Mouse (Mus musculus): Measurements from ENCODE around the gene Bckdhb. TPM values are rescaled to one million over a fixed set of nuclear protein-coding genes. Genes with fewer than 3 reads are reported as not detected.

Bckdhb gene
- 61.1 and 66.3 TPM in 2 replicates for polyA plus RNA-seq (2014; fragmentation: Nextera tagmentation; extraction: Ambion mirVana)

DNA sequence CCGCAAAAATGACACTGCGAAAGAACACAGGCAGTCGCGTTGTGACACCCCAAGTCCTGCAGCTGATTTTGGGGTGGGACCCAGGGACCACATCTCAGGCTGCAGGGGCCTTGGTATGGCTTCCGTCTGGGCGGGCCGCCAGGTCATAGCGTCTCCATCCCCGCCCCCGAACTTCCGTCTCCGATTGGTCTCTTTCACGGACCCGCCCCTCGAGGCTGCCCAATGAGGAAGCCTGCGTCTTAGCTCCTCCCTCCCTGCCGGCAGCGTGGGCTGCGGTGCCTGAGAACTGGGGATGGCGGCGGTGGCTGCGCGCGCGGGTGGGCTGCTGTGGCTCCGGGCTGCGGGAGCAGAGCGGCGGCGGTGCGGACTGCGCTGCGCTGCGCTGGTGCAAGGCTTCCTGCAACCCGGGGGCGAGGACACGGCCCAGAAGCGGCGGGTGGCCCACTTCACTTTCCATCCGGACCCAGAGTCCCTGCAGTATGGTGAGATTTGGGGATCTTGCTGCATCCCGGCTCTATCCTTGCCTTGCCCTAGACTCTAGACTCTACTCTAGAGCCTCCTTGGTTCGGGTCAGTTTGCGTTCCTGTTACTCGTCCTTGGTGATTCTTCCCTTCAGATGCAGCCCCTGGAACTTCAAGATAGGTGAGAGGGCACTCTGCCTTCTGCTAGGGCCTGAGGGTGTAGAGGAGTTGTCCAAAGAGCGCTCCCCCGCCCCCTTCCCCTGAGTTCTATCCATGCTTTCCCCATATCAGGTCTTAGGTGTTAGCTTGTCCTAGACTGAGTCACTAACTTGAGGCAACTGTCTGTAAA, at the start of gene Bckdhb:
Gene Bckdhb, plus strand, starts transcription at position 268 of the 810 bp plus-strand sequence.
- no peaks in the 10 kb centered on the region for H3K9me3 ChIP-seq (ENCODE audit: control insufficient read depth, low read length)
- WGBS, result under 1% methylated on average over 46 of the region's 46 CpGs
- peak; percentile 95 for DNase-seq (ENCODE audit: low spot score)

DNA sequence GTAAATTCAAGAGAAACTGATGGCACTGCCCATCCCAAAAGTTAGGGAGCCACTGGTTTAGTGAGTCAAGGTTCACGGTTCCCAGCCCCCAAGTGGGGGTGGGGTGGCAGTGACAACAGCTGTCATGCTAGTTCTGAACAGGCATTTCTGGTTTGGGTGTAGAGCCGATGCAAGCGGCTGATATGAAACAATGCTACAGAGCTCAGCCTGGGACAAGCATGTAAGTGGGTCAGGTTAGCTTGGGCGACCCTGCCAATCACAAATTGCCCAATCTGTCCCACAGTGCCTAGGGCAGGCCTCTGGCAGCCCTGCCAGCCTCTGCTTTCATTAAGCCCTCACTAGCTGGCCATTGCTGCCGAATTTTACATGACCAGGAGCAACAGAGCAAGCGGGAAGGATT, 42.8 kb upstream of the Bckdhb start:
- no peak for ATAC-seq (ENCODE audit: insufficient number of reproducible peaks, low FRiP score, low TSS enrichment, low read depth)
- no peak overlapping the region for H3K27ac ChIP-seq (replicated peaks; ENCODE audit: low read depth, low read length)
- no peaks in the 10 kb centered on the region for H3K4me1 ChIP-seq (ENCODE audit: control insufficient read depth, insufficient read depth, low read length)
- WGBS, result 87% methylated on average over 6 of the region's 6 CpGs
- H3K4me3 ChIP-seq (ENCODE audit: low read depth, low read length), result no peak overlapping the region
- no peak for DNase-seq (ENCODE audit: low spot score)
- H3K36me3 ChIP-seq (ENCODE audit: control insufficient read depth, insufficient read depth, low read length), result no peaks in the 10 kb centered on the region
- H3K27me3 ChIP-seq (ENCODE audit: control insufficient read depth, insufficient read depth, low read length), result no peaks in the 10 kb centered on the region
- H3K4me2 ChIP-seq (ENCODE audit: low read depth, severe bottlenecking), result no peak overlapping the region
- H3K9ac ChIP-seq (ENCODE audit: low read length), result no peak overlapping the region
- H3K9me3 ChIP-seq (ENCODE audit: control insufficient read depth, low read length), result no peaks in the 10 kb centered on the region

More for the DNA sequence above, at the start of gene Bckdhb:
- Histone ChIP-seq H3K4me3 (ENCODE audit: low read depth, low read length) (peak within 1 kb of the TSS; percentile 69), H3K4me2 (ENCODE audit: low read depth, severe bottlenecking) (peak within 1 kb of the TSS; percentile 59), H3K27me3 (ENCODE audit: control insufficient read depth, insufficient read depth, low read length) (no peaks in the 10 kb centered on the region), H3K4me1 (ENCODE audit: control insufficient read depth, insufficient read depth, low read length) (no peaks in the 10 kb centered on the region), H3K9ac (ENCODE audit: low read length) (peak within 1 kb of the TSS; percentile 65), H3K36me3 (ENCODE audit: control insufficient read depth, insufficient read depth, low read length) (no peaks in the 10 kb centered on the region), H3K27ac (replicated peaks; ENCODE audit: low read depth, low read length) (no peak within 1 kb of the TSS)
- ATAC-seq (ENCODE audit: insufficient number of reproducible peaks, low FRiP score, low TSS enrichment, low read depth), result peak; percentile 99

DNA sequence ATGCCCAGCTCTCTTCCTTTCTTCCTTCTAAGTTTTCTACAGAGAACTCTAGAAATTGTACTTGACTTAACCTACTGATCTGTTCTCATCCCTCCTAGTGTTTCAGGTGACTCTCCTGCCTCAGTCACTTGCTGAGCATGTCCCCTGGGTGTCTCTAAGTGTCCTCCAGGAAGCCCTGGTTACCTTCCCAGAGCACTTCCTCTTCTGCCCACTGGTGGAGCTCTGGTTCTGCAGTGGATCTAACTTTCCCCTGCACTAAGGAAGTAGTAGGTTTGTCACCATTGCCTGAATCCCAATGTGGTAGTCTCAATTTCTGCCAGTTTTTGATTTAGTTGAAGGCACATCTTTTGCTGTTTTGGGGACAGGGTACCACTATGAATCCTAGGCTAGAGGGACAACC, 38.8 kb upstream of the Bckdhb start:
- Histone ChIP-seq H3K4me2 (ENCODE audit: low read depth, severe bottlenecking) (no peak overlapping the region), H3K9me3 (ENCODE audit: control insufficient read depth, low read length) (no peaks in the 10 kb centered on the region), H3K4me1 (ENCODE audit: control insufficient read depth, insufficient read depth, low read length) (no peaks in the 10 kb centered on the region), H3K4me3 (ENCODE audit: low read depth, low read length) (no peak overlapping the region), H3K36me3 (ENCODE audit: control insufficient read depth, insufficient read depth, low read length) (no peaks in the 10 kb centered on the region), H3K27me3 (ENCODE audit: control insufficient read depth, insufficient read depth, low read length) (no peaks in the 10 kb centered on the region), H3K27ac (replicated peaks; ENCODE audit: low read depth, low read length) (no peak overlapping the region), H3K9ac (ENCODE audit: low read length) (no peak overlapping the region)
- DNase-seq (ENCODE audit: low spot score) (no peak), ATAC-seq (ENCODE audit: insufficient number of reproducible peaks, low FRiP score, low TSS enrichment, low read depth) (no peak)

DNA sequence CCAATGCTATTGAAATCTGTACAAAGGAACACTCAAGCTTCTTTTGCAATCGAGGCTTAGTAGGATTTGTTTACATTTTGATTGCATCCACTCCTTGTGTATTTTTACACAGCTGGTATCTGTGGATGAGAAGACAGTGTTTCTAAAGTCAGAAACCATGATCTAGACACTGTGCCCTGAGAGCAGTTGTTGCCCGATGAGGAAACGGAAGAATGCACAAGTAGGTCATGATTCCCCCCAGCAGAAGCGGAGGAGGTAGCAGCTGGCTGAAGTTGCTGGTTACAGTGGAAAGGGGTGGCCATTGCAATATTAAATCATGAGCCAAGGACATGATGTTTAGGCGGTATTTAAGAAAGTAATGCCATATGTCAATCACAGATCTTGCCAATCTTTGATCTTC, 36.7 kb upstream of the Bckdhb start:
- H3K9me3 ChIP-seq (ENCODE audit: control insufficient read depth, low read length), result no peaks in the 10 kb centered on the region
- no peak overlapping the region for H3K9ac ChIP-seq (ENCODE audit: low read length)
- 92% methylated on average over 5 of the region's 5 CpGs for WGBS
- no peak overlapping the region for H3K4me3 ChIP-seq (ENCODE audit: low read depth, low read length)
- DNase-seq (ENCODE audit: low spot score) (no peak), ATAC-seq (ENCODE audit: insufficient number of reproducible peaks, low FRiP score, low TSS enrichment, low read depth) (no peak)
- H3K4me1 ChIP-seq (ENCODE audit: control insufficient read depth, insufficient read depth, low read length), result no peaks in the 10 kb centered on the region
- H3K27ac ChIP-seq (replicated peaks; ENCODE audit: low read depth, low read length), result no peak overlapping the region
- H3K27me3 ChIP-seq (ENCODE audit: control insufficient read depth, insufficient read depth, low read length), result no peaks in the 10 kb centered on the region
- no peaks in the 10 kb centered on the region for H3K36me3 ChIP-seq (ENCODE audit: control insufficient read depth, insufficient read depth, low read length)
- H3K4me2 ChIP-seq (ENCODE audit: low read depth, severe bottlenecking), result no peak overlapping the region

DNA sequence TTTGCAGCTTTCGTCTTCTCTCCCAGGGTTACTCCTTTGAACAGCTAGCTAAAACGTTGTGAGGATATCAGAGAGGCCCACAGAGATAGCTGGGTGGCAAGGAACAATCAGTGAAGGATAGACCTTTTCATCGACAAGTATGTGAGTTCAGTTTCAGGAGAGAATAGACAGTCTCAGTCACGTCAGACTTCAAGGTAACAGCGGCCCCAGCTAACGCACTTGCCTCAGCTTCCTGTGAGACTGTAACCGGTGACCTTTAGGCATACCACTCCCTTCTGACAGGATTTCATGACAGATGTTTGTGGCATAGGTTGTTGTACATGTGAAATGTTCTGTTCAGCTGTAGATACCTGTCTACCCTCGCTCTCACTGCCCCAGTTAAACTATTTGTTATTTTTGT, 31.9 kb upstream of the Bckdhb start:
- Histone ChIP-seq H3K27ac (replicated peaks; ENCODE audit: low read depth, low read length) (no peak overlapping the region), H3K9me3 (ENCODE audit: control insufficient read depth, low read length) (no peaks in the 10 kb centered on the region), H3K4me1 (ENCODE audit: control insufficient read depth, insufficient read depth, low read length) (no peaks in the 10 kb centered on the region), H3K4me2 (ENCODE audit: low read depth, severe bottlenecking) (no peak overlapping the region), H3K36me3 (ENCODE audit: control insufficient read depth, insufficient read depth, low read length) (no peaks in the 10 kb centered on the region), H3K9ac (ENCODE audit: low read length) (no peak overlapping the region), H3K4me3 (ENCODE audit: low read depth, low read length) (no peak overlapping the region), H3K27me3 (ENCODE audit: control insufficient read depth, insufficient read depth, low read length) (no peaks in the 10 kb centered on the region)
- 77% methylated on average over 8 of the region's 8 CpGs for WGBS
- ATAC-seq (ENCODE audit: insufficient number of reproducible peaks, low FRiP score, low TSS enrichment, low read depth) (no peak), DNase-seq (ENCODE audit: low spot score) (no peak)

DNA sequence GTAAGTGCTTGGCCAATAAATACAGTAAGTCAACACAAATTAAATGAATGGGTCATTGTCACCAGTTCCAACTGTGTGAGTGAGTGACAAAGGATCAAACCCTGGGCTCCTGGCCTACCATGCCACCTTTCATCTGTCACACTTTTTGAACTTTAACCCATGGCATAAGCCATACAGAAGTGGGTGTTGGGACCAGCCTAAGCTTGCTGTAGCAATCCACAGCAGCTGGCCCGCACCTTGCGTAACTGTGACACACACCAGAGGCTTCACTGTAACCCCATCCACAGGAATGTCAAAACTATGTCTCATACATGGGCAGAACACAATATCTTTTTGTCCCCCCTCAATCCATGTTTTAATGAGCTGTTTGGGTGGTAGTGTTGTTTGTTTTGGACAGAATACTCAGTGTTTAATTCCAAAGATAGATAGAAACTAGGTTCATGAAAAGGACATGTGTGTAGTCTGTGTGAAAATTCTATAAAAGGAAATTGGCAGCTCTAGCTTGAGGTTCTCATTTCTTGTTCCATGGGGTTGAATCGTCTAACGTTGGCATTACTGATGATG, 31.1 kb upstream of the Bckdhb start:
- no peak overlapping the region for H3K9ac ChIP-seq (ENCODE audit: low read length)
- no peak overlapping the region for H3K4me3 ChIP-seq (ENCODE audit: low read depth, low read length)
- no peaks in the 10 kb centered on the region for H3K36me3 ChIP-seq (ENCODE audit: control insufficient read depth, insufficient read depth, low read length)
- H3K27me3 ChIP-seq (ENCODE audit: control insufficient read depth, insufficient read depth, low read length), result no peaks in the 10 kb centered on the region
- DNase-seq (ENCODE audit: low spot score) (no peak), ATAC-seq (ENCODE audit: insufficient number of reproducible peaks, low FRiP score, low TSS enrichment, low read depth) (no peak)
- no peaks in the 10 kb centered on the region for H3K9me3 ChIP-seq (ENCODE audit: control insufficient read depth, low read length)
- H3K27ac ChIP-seq (replicated peaks; ENCODE audit: low read depth, low read length), result no peak overlapping the region
- no peaks in the 10 kb centered on the region for H3K4me1 ChIP-seq (ENCODE audit: control insufficient read depth, insufficient read depth, low read length)
- WGBS, result 85% methylated on average over 4 of the region's 4 CpGs
- no peak overlapping the region for H3K4me2 ChIP-seq (ENCODE audit: low read depth, severe bottlenecking)

DNA sequence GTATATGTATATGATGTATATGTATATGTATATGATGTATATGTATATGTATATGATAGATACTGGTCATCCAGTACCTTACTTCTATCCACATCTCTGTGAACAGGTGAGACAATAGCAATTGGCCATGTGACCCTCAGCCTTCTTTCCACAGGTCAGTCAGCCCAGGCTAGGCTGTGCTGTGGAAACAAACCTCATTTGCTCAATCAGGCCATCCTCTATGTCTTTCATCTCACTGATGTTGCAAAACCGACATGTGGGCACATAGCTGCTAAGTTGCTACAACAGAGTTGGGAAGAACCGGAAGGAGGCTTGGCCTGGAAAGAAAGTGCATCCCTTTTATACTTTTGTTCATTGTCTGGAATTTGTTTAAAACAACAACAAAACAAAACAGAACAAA, 22.9 kb upstream of the Bckdhb start:
- Histone ChIP-seq H3K27ac (replicated peaks; ENCODE audit: low read depth, low read length) (no peak overlapping the region), H3K4me1 (ENCODE audit: control insufficient read depth, insufficient read depth, low read length) (no peaks in the 10 kb centered on the region), H3K4me2 (ENCODE audit: low read depth, severe bottlenecking) (no peak overlapping the region), H3K4me3 (ENCODE audit: low read depth, low read length) (no peak overlapping the region), H3K9me3 (ENCODE audit: control insufficient read depth, low read length) (no peaks in the 10 kb centered on the region), H3K36me3 (ENCODE audit: control insufficient read depth, insufficient read depth, low read length) (no peaks in the 10 kb centered on the region), H3K27me3 (ENCODE audit: control insufficient read depth, insufficient read depth, low read length) (no peaks in the 10 kb centered on the region), H3K9ac (ENCODE audit: low read length) (no peak overlapping the region)
- DNase-seq (ENCODE audit: low spot score) (no peak), ATAC-seq (ENCODE audit: insufficient number of reproducible peaks, low FRiP score, low TSS enrichment, low read depth) (no peak)
- 82% methylated on average over 2 of the region's 2 CpGs for WGBS

DNA sequence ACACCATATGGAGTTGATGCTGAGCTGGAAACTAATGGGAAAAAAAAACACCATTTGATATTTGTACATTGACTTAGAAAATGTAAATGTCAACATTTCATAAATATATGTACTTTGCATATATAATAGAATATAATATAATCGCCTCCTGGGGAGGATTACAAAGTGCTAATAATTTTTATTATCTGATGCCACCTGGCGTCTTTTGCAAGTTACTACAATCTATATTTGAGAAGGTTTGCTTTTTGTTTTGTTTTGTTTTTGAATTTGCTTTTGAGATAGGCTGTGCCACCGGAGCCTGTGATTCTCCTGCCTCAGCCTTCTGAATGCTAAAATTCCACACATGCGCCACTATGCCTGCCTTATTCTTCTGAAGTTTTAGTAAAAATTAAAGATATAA, 19.1 kb upstream of the Bckdhb start:
- Histone ChIP-seq H3K4me1 (ENCODE audit: control insufficient read depth, insufficient read depth, low read length) (no peaks in the 10 kb centered on the region), H3K4me3 (ENCODE audit: low read depth, low read length) (no peak overlapping the region), H3K9me3 (ENCODE audit: control insufficient read depth, low read length) (no peaks in the 10 kb centered on the region), H3K27ac (replicated peaks; ENCODE audit: low read depth, low read length) (no peak overlapping the region), H3K27me3 (ENCODE audit: control insufficient read depth, insufficient read depth, low read length) (no peaks in the 10 kb centered on the region), H3K4me2 (ENCODE audit: low read depth, severe bottlenecking) (no peak overlapping the region), H3K36me3 (ENCODE audit: control insufficient read depth, insufficient read depth, low read length) (no peaks in the 10 kb centered on the region), H3K9ac (ENCODE audit: low read length) (no peak overlapping the region)
- DNase-seq (ENCODE audit: low spot score) (no peak), ATAC-seq (ENCODE audit: insufficient number of reproducible peaks, low FRiP score, low TSS enrichment, low read depth) (no peak)
- 77% methylated on average over 4 of the region's 4 CpGs for WGBS

All from limb, embryonic 11.5 days (tissue).